Mouse (Mus musculus) megakaryocyte, embryonic 14.5 days (primary cell): ENCODE data around the gene Ifih1. TPM values are rescaled to one million over a fixed set of nuclear protein-coding genes. Genes with fewer than 3 reads are reported as not detected.

ENCODE experiments used
- H3K27me3 ChIP-seq: replicated peaks from 2 replicates; pipeline ENCODE3; 2012; ENCODE audit warnings: inconsistent platforms
- H3K36me3 ChIP-seq: replicated peaks from 2 replicates; pipeline ENCODE3; 2012; ENCODE audit warnings: low read length, inconsistent platforms, mixed read lengths
- H3K4me1 ChIP-seq: 2 replicates; pipeline ENCODE4 v1.6.1; 2012; ENCODE audit warnings: inconsistent platforms
- H3K4me3 ChIP-seq: replicated peaks from 2 replicates; pipeline ENCODE3; 2012; ENCODE audit warnings: moderate library complexity, mild to moderate bottlenecking, inconsistent platforms
- H3K9me3 ChIP-seq: 2 replicates; pipeline ENCODE4 v1.6.1; 2012; ENCODE audit warnings: inconsistent platforms
- FLI1 ChIP-seq: IDR thresholded peaks from 2 replicates; pipeline ENCODE4 v1.6.1; 2012; ENCODE audit warnings: low read length, inconsistent platforms, mixed read lengths
- GATA1 ChIP-seq: IDR thresholded peaks from 3 replicates; pipeline ENCODE4 v1.6.1; 2012; ENCODE audit warnings: mixed read lengths, low read length, inconsistent platforms, borderline replicate concordance
- polyA plus RNA-seq: library from polyadenylated mRNA; stranded (reverse); fragments of >175 nt; gene quantifications from 2 replicates; pipeline ENCODE4 v1.2.3, GENCODE M21; 2012; ENCODE audit warnings: low replicate concordance; ENCODE audit not compliant: insufficient read depth

The Ifih1 gene
- polyA plus RNA-seq, 1 experiment = 2.1 TPM

DNA sequence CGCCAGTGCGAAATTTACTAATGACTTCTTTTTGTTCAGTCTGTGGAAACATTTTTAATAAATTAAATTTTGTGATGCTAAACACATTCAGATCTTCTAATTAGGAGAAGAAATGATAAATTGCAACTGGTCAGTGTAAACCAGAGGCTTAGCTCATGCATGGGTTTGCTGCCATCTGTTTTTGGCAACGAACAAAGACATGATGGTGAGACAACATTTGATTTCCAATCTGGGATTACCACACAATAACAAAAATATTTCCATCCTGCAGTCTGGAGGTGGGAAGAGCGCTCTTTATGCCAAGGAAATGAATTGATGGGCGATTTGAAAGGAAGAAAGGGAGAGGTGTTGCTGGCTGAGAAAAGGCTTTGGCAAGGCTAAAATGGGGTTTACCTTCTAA, 42.5 kb downstream of the Ifih1 start:
- no peak for TF ChIP-seq FLI1
- no peak for TF ChIP-seq GATA1
- peaks cover 56% of the 10 kb centered on the region for H3K36me3 ChIP-seq
- no peaks in the 10 kb centered on the region for H3K9me3 ChIP-seq
- no peaks in the 10 kb centered on the region for H3K4me1 ChIP-seq
- H3K4me3 ChIP-seq = no peak overlapping the region
- no peaks in the 10 kb centered on the region for H3K27me3 ChIP-seq

GRCm38 (mm10) chr2:62596586-62596985, 49.5 kb downstream of the Ifih1 start:
- Histone ChIP-seq H3K36me3 (peaks cover 46% of the 10 kb centered on the region), H3K9me3 (no peaks in the 10 kb centered on the region), H3K4me3 (no peak overlapping the region), H3K4me1 (peaks cover 5% of the 10 kb centered on the region), H3K27me3 (no peaks in the 10 kb centered on the region)
- TF ChIP-seq FLI1 (no peak), GATA1 (no peak)

- H3K4me1 ChIP-seq = peaks cover 5% of the 10 kb centered on the region
- no peaks in the 10 kb centered on the region for H3K9me3 ChIP-seq
- no peak overlapping the region for H3K4me3 ChIP-seq
- peaks cover 37% of the 10 kb centered on the region for H3K36me3 ChIP-seq
- no peaks in the 10 kb centered on the region for H3K27me3 ChIP-seq
- TF ChIP-seq GATA1 (no peak), FLI1 (no peak)
These were observed 51.6 kb downstream of the Ifih1 start for GRCm38 (mm10) chr2:62594491-62594890.

GRCm38 (mm10) chr2:62591555-62591954, 54.5 kb downstream of the Ifih1 start:
- no peaks in the 10 kb centered on the region for H3K9me3 ChIP-seq
- peaks cover 10% of the 10 kb centered on the region for H3K36me3 ChIP-seq
- H3K27me3 ChIP-seq = no peaks in the 10 kb centered on the region
- peaks cover 5% of the 10 kb centered on the region for H3K4me1 ChIP-seq
- TF ChIP-seq FLI1 = no peak
- TF ChIP-seq GATA1 = no peak
- H3K4me3 ChIP-seq = no peak overlapping the region

GRCm38 (mm10) chr2:62589333-62589732, 56.7 kb downstream of the Ifih1 start:
- Histone ChIP-seq H3K9me3 (no peaks in the 10 kb centered on the region), H3K27me3 (no peaks in the 10 kb centered on the region), H3K36me3 (no peaks in the 10 kb centered on the region), H3K4me3 (no peak overlapping the region), H3K4me1 (peaks cover 19% of the 10 kb centered on the region)
- no peak for TF ChIP-seq FLI1

GRCm38 (mm10) chr2:62585769-62586168, 60.3 kb downstream of the Ifih1 start:
- Histone ChIP-seq H3K4me1 (peaks cover 19% of the 10 kb centered on the region), H3K27me3 (no peaks in the 10 kb centered on the region), H3K9me3 (no peaks in the 10 kb centered on the region), H3K4me3 (no peak overlapping the region), H3K36me3 (no peaks in the 10 kb centered on the region)
- TF ChIP-seq FLI1 (no peak), GATA1 (no peak)

DNA sequence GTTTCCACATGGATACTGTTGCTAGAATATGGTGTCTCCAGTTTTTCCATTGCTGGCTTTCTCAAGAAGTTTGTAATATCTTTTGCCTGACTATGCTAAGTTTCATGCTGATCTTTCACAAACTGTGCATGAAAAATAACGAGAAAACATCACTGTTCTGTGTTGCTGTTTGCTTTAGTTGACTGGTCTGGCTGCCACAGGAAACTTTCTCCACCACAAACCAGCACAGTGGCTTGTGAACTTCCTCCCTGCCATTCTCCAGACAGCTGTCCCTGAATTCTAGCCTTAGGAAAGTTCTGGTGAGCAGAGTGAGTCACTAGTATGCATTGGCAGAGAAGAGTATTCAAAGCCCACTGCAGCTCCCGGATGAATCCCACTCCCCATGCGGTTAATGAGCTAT, 71.1 kb downstream of the Ifih1 start:
- Histone ChIP-seq H3K9me3 (no peaks in the 10 kb centered on the region), H3K4me3 (peak overlapping the region; percentile 84), H3K27me3 (no peaks in the 10 kb centered on the region), H3K4me1 (peaks cover 17% of the 10 kb centered on the region), H3K36me3 (no peaks in the 10 kb centered on the region)
- no peak for TF ChIP-seq GATA1
- TF ChIP-seq FLI1 = no peak

DNA sequence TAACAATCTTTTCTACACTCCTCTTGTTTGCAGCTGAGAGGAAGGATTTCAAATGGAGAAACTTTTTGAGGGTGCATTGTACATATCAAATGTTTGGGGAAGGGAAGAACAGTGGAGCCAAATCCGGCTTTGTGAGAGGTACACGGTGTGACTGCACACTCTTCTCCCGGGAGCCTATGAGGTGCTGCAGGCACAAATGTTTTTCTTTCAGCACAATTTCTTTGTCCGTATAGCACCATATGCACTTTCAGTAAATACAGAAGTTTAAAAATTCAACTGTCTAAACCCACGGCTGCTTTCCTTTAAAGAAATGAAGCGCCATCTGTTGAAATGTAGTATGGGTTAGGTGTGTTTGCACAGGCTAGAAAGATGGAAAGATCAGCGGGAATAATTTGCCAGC, 71.8 kb downstream of the Ifih1 start:
- Histone ChIP-seq H3K4me1 (peaks cover 17% of the 10 kb centered on the region), H3K27me3 (no peaks in the 10 kb centered on the region), H3K9me3 (no peaks in the 10 kb centered on the region), H3K36me3 (no peaks in the 10 kb centered on the region), H3K4me3 (no peak overlapping the region)
- no peak for TF ChIP-seq GATA1
- TF ChIP-seq FLI1 = no peak

DNA sequence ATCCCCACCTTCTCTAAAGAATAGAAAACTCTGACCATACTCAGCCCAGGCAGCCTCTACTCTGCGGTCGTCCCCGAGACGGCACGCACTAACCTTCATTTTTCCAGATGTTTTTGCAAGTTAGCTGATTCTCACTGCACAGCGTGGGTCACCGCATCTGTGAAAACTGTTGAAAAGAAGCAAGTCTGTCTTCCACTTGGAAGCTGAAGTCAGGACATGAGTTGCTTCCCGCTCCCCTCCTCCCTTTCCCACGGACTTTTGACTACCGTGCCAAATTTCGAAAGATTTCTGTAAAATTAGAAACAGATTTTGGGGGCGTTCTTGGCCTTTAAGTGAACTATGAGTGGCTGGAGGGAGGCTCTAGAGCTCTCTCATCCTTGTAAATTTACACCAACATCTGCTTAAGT, 72.3 kb downstream of the Ifih1 start, which contains the start of gene Fap:
Gene Fap, minus strand, starts transcription at position 323 of the 407 bp plus-strand sequence.
- Histone ChIP-seq H3K27me3 (no peaks in the 10 kb centered on the region), H3K36me3 (no peaks in the 10 kb centered on the region), H3K4me3 (no peak within 1 kb of the TSS), H3K9me3 (no peaks in the 10 kb centered on the region), H3K4me1 (peaks cover 17% of the 10 kb centered on the region)
- no peak for TF ChIP-seq GATA1
- no peak for TF ChIP-seq FLI1

- Histone ChIP-seq H3K36me3 (no peaks in the 10 kb centered on the region), H3K4me3 (no peak overlapping the region), H3K4me1 (peaks cover 17% of the 10 kb centered on the region), H3K9me3 (no peaks in the 10 kb centered on the region), H3K27me3 (no peaks in the 10 kb centered on the region)
- no peak for TF ChIP-seq FLI1
- TF ChIP-seq GATA1 = no peak
These were observed 72.8 kb downstream of the Ifih1 start for GRCm38 (mm10) chr2:62573099-62573752.
